Mouse (Mus musculus) C2C12 (cell line): Measurements from ENCODE around the gene Gm10563.
"Not testable (repeated sequence)": the region's sequence is repeated elsewhere in the genome, so short reads cannot be mapped to it uniquely, and the experiment has no call there.

Source experiments
- CTCF ChIP-seq: IDR thresholded peaks from one replicate; pipeline ENCODE4 v1.5.1; 2011; ENCODE audit not compliant: control insufficient read depth, insufficient read depth, insufficient read length
- MAX ChIP-seq: IDR thresholded peaks from one replicate; pipeline ENCODE4 v1.6.1; 2011; ENCODE audit warnings: mild to moderate bottlenecking, control low read depth

DNA sequence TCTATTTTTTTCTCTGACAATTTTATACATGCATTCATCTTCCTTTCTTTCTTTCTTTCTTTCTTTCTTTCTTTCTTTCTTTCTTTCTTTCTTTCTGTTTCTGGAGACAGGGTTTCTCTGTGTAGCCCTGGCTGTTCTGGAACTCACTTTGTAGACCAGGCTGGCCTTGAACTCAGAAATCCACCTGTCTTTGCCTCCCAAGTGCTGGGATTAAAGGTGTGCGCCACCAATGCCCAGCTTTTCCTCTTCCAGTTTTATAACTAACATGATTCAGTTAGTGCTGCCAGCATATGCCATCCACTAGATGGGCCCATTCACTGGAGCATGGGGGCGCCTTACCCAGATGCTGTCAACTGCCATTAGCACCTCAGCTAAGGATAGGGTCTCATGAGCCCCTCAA lies at the start of gene Gm10563:
- not testable (repeated sequence) for TF ChIP-seq MAX, CTCF
